Mouse (Mus musculus): ENCODE results near the gene Clpp.

The Clpp gene

DNA sequence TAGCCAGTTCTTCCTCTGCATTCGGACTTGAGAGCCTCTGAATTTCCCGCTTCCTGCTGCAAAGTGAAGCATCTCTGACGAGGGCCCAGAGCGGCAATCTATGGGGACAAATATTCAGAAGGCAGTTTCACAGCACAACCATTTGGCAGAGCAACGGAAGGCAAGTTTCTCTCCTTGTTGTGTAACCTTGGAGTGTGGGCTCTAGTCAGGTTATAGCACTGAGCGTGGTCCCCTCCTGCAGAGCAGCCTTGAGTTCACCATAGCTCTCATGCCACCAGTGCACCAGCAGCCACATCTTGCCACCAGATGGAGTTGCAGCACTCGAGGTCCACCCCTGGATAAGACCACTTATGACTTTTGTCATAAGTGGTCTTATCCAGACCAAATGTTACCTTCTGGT lies 1.7 kb upstream of the Clpp start:
- no peak for DNase-seq (ENCODE audit: low read depth)

DNA sequence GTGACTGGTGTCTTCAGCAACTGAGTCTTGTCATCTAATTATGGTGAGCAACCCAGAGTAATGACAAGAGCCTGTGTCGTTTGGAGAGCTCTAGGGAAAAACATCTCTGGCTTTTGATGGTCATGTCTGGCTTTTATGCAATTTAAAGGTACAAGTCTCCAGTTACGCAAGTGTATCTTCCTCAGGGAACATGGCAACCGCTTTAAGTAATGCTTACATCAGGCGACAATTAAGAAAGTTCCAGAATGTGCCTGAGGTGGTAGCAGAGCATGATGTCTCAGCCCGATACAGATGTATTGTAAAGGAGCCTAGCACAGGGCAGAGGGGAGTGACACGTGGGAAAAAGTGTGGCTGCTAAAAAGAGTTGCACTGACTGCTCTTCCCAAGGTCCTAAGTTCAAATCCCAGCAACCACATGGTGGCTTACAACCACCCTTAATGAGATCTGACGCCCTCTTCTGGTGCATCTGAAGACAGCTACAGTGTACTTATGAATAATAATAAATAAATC lies 1.1 kb upstream of the Clpp start:
- no peak for DNase-seq (ENCODE audit: low read depth)

DNA sequence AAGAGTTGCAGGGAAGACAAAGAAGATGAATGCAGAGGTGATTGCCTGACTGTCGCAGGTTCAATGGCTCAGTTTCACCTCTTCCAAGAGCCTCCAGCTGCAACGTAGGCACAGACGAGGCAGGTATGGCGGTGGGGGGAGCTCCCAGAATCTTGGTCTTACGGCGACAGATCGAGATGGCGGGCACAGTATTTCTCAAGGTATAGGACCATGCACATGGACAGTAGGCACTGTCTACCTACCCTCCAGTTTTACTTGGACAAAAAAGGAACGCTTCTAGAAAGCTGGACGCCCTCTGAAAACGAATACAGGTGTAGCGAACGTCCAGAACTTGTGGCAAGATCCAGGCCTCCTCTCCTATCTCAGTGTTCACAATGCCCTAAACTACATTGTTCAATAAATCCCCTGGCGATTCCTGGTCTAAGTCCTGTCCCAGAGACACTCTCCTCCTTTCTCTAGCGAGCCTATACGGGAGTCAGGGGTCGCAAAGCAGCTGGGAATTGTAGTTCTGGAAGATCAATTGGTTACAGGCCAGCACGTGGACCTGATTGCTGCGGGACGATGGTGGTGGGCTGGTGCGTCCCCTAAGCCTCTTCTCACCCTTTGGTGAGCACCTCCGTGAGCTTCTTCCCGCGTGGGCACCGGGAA lies 514 bp upstream of the Clpp start:
- DNase-seq (ENCODE audit: low read depth), result peak; percentile 78

DNA sequence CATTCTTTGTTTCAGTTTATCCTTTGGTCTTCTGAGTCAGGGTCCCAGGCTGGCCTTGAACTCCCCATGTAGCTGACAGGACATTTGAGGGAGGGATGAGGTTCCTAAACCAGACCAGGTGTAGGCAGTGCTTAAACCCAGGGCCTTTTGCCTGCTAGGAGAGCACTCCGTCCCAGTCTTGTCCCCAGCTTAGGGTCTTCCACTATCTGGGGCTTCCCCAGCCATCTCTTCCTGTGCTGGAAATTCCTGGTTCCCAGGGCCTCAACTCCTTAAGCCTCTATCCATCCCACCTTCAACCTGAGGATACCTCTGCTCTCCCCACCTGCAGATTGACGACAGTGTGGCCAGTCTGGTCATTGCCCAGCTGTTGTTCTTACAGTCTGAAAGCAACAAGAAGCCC lies 861 bp downstream of the Clpp start:
- no peak for DNase-seq (ENCODE audit: low read depth)

DNA sequence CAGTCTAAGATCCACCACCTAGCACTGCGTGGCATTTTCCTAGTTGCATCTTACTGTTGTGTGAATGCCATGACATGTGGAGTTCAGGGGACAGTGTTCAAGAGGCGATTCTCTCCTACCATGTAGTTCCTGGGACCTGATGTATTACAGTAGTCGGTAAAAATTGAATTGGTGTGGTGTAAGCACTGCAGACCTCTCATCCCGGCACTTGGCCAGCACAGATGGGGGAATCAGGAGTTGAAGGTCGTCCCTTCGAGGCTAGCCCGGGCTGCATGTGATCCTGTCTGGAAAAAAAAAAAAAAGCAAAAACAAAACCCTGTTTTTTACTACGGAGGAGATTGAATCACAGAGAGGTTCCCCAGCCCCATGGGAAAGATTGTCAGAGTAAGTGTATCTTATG lies 4.9 kb downstream of the Clpp start:
- DNase-seq (ENCODE audit: low read depth), result no peak

GRCm38 (mm10) chr17:56996506-56996905 lies 6.4 kb downstream of the Clpp start:
- DNase-seq (ENCODE audit: low read depth), result no peak

GRCm38 (mm10) chr17:56997029-56997667 lies 7.0 kb downstream of the Clpp start, which contains the start of gene Alkbh7:
Alkbh7 (plus strand) TSS chr17:56997339.
- peak; percentile 98 for DNase-seq (ENCODE audit: low read depth)

GRCm38 (mm10) chr17:56999414-56999813 lies 9.3 kb downstream of the Clpp start:
- DNase-seq (ENCODE audit: low read depth), result no peak

DNA sequence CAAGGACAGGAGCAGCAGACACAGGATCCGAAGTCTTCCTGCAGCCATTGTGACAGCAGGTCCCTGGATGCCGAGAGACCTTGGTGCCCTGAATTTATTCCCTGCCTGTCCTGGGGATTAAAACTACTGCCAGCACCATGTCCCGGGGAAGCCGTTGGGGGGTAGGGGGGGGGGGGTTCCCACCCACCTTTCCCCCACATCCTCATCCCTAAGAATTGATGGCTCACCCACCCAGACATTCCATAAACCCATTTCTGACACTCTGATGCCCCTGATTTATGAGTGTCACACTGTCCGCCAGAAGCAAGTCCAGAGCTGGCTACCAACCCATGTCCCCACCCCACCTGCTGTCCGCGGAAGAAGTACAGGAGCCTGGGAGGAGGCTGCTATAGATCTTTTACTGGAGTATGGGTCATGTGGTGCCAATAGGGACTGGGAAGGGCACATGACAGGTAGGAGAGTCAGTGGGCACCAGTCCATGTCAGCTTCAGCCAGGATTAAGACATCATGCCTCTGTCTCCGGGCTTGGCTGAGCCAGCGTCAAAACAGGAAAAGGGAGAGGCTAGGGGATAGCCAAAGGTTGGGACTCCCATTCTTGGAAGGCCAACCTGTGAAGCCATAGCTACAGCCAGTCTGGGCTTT lies 10.0 kb downstream of the Clpp start, which contains the start of gene Pspn:
TSS of gene Pspn (minus strand) at position 51 of the 642 bp plus-strand sequence.
- DNase-seq (ENCODE audit: low read depth), result no peak

GRCm38 (mm10) chr17:57001228-57001627 lies 11.1 kb downstream of the Clpp start:
- no peak for DNase-seq (ENCODE audit: low read depth)

DNA sequence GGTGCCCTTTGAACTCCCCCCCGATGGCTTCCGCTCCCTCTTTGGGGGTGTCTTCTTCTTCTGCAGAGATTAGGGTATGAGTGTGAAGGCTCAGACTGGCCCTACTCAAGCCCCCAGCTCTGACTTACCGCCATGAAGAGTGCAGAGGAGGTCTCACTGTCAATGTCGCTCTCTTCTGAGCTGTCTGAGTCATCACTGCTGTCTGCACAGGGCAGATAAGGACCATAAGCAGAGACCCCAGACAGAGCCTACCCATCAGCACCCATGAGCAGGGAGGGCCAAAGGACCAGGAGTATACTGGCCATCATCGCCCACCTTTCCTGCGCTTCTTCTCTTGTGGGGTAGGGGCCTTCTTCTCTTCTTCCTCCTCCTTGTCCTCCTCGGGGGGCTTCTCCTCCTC lies 13.9 kb downstream of the Clpp start:
- DNase-seq (ENCODE audit: low read depth), result no peak

DNA sequence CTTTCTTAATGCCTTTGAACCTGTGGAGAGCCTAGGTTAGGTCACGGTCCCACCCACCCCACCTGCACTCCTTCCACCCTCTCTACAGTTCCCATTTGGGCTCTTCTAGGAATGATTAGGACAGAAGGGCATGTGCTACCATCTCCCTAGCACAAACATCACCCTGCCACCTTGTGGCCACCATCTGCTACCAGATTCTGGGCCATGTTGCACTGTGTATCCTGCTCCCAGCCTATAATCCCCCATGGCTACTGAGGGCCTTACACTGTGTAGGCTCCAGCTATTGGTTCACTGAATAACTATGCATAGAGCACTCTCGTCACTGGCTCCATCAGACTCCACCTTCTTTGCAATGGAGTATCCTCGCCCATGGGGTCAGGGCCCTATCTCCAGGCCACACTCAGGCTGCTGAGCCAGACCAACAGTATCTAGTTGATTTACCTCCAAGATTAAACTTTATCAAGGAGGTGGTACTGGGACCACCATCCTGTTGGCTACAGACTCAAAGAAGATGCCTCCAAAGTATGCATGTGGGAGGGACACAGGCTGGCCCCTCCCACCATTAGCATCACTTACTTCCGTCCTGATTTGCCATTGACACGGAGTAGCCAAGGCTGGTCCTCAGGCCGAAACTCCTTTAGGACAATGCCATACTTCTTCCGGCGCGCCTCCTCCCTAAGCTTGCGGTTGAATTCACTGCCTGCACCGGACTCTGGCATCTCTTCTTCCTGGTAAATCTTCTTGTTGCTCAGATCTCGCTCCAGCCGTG lies 17.2 kb downstream of the Clpp start:
- DNase-seq (ENCODE audit: low read depth), result no peak

- no peak for DNase-seq (ENCODE audit: low read depth)
Observed at GRCm38 (mm10) chr17:57010911-57011235, 20.8 kb downstream of the Clpp start.

- peak; percentile 95 for DNase-seq (ENCODE audit: low read depth)
Observed at GRCm38 (mm10) chr17:57011236-57012141, 21.4 kb downstream of the Clpp start, which contains the start of the genes Gtf2f1 and Gm17949. Gtf2f1 (minus strand) TSS chr17:57011288. Gm17949 (plus strand) TSS chr17:57011469.

- no peak for DNase-seq (ENCODE audit: low read depth)
Observed at GRCm38 (mm10) chr17:57012245-57012795, 22.2 kb downstream of the Clpp start.

DNA sequence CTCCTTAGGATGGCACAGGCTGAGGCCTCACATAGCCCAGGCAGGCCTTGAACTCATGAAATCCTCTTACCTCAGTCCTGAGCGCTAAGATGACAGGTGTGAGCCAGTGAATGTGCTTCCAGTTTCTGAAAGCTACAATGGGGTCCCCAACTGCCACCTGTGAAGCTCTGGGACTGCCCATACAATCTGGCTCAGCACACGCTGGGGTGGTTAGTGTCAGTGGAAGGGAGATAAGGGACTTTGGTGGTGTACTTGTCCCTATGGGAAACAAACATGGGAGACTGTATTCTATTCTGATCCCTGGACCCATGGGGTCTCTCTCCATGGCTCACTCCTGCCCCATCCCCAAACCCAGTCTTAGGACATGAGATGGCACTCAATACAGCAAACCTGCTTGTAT lies 29.6 kb downstream of the Clpp start:
- DNase-seq (ENCODE audit: low read depth), result peak; percentile 74

- no peak for DNase-seq (ENCODE audit: low read depth)
Observed at GRCm38 (mm10) chr17:57020960-57021359, 30.9 kb downstream of the Clpp start.

DNA sequence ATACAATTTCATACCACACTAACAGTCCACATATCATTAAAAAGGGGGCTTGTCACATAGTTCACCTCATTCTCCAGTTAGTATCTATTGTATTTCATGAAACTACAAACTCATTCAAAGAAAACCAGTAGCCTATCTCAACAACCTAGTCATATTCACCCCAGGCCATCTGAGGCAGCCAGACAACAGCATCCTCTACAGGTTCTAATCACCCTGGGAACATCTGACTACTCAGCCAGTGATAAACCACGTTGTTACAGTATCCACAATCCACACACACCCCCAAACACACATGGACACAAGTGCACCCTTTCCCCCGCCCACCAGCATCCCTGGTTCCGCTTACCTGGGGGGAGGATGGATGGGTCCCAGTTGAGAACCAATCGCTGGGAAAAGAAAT lies 37.4 kb downstream of the Clpp start:
- no peak for DNase-seq (ENCODE audit: low read depth)

GRCm38 (mm10) chr17:57029691-57030090 lies 39.6 kb downstream of the Clpp start:
- peak; percentile 64 for DNase-seq (ENCODE audit: low read depth)

GRCm38 (mm10) chr17:57030931-57031660 lies 41.0 kb downstream of the Clpp start, which contains the start of gene Khsrp:
Khsrp (minus strand) TSS chr17:57031522.
- no peak for DNase-seq (ENCODE audit: low read depth)
